Mouse (Mus musculus) layer of hippocampus, adult 18-20 months (tissue): ENCODE results near the gene Eif4g1. TPM values are rescaled to one million over a fixed set of nuclear protein-coding genes. Genes with fewer than 3 reads are reported as not detected.

ENCODE experiments used
- DNase-seq, 2 experiments: peaks; one replicate each; pipeline ENCODE4 v3.0.0; 2022; ENCODE audit warnings: low spot score in 2 of 2
- total RNA-seq, 2 experiments: library from RNA; stranded (reverse); gene quantifications; 2 replicates each; pipeline ENCODE4 v1.2.3; 2021

Gene Eif4g1
- total RNA-seq, 2 experiments from 2014 or later, result 278 to 283 TPM

- peak; percentile 94 to 96 for DNase-seq
Measured at GRCm38 (mm10) chr16:20672500-20672902, 4.4 kb downstream of the Eif4g1 start.

- peak in 1 of 2 experiments; percentile 40 for DNase-seq
Measured at GRCm38 (mm10) chr16:20672965-20673705, 5.0 kb downstream of the Eif4g1 start.

- DNase-seq, result no peak
Measured at GRCm38 (mm10) chr16:20673706-20674303, 5.7 kb downstream of the Eif4g1 start.

- DNase-seq, result no peak
Measured at GRCm38 (mm10) chr16:20675213-20675612, 7.1 kb downstream of the Eif4g1 start.

GRCm38 (mm10) chr16:20676702-20677101, 8.6 kb downstream of the Eif4g1 start:
- DNase-seq, result no peak

GRCm38 (mm10) chr16:20677380-20677779, 9.3 kb downstream of the Eif4g1 start:
- DNase-seq, result no peak

GRCm38 (mm10) chr16:20677974-20678675, 10.0 kb downstream of the Eif4g1 start:
- DNase-seq, result peak; percentile 65 to 85

GRCm38 (mm10) chr16:20690774-20691173, 22.7 kb downstream of the Eif4g1 start:
- DNase-seq, result no peak

- DNase-seq, result no peak
Measured at GRCm38 (mm10) chr16:20691617-20692016, 23.5 kb downstream of the Eif4g1 start.

- DNase-seq, result peak in 1 of 2 experiments; percentile 11
Measured at GRCm38 (mm10) chr16:20692241-20692965, 24.3 kb downstream of the Eif4g1 start.

- DNase-seq, result peak; percentile 95 to 97
Measured at GRCm38 (mm10) chr16:20693111-20693701, 25.1 kb downstream of the Eif4g1 start, which contains the start of gene Fam131a. Gene Fam131a, plus strand, starts transcription at chr16:20693241.

- peak; percentile 82 to 89 for DNase-seq
Measured at GRCm38 (mm10) chr16:20694781-20695180, 26.7 kb downstream of the Eif4g1 start.

GRCm38 (mm10) chr16:20695622-20696323, 27.7 kb downstream of the Eif4g1 start:
- peak; percentile 98 to 100 for DNase-seq

- DNase-seq, result no peak
Measured at GRCm38 (mm10) chr16:20699266-20699665, 31.2 kb downstream of the Eif4g1 start.

GRCm38 (mm10) chr16:20700036-20700435, 31.9 kb downstream of the Eif4g1 start:
- peak in 1 of 2 experiments; percentile 17 for DNase-seq

- DNase-seq, result no peak
Measured at GRCm38 (mm10) chr16:20701316-20701715, 33.2 kb downstream of the Eif4g1 start.

GRCm38 (mm10) chr16:20701729-20702521, 33.8 kb downstream of the Eif4g1 start:
- no peak for DNase-seq

GRCm38 (mm10) chr16:20702522-20702893, 34.4 kb downstream of the Eif4g1 start:
- peak in 1 of 2 experiments; percentile 72 for DNase-seq

- no peak for DNase-seq
Measured at GRCm38 (mm10) chr16:20703071-20703470, 35.0 kb downstream of the Eif4g1 start.
